Mouse (Mus musculus) lung, adult 2 months (tissue): ENCODE data around the gene Clec16a. TPM values are rescaled to one million over a fixed set of nuclear protein-coding genes. Genes with fewer than 3 reads are reported as not detected.
A peak's percentile ranks its signal among the peaks of the same experiment; 100 is the strongest.

Experiments used
- DNase-seq: peaks from one replicate; pipeline ENCODE4 v3.0.0; 2022
- H3K4me1 ChIP-seq: fragments of 200-500 bp; 2 replicates; pipeline ENCODE4 v1.6.1; 2011; ENCODE audit warnings: low read length; ENCODE audit not compliant: control insufficient read depth, insufficient read depth
- H3K4me3 ChIP-seq: fragments of 200-500 bp; replicated peaks from 2 replicates; pipeline ENCODE3; 2011; ENCODE audit warnings: low read depth, mild to moderate bottlenecking, control low read depth, low read length; ENCODE audit errors: extremely low read depth
- CTCF ChIP-seq: fragments of 200-500 bp; IDR thresholded peaks from 2 replicates; pipeline ENCODE4 v1.5.1; 2011; ENCODE audit warnings: mild to moderate bottlenecking, low read length, control low read depth; ENCODE audit not compliant: insufficient read depth
- POLR2A ChIP-seq: fragments of 200-500 bp; IDR thresholded peaks from 2 replicates; pipeline ENCODE4 v1.6.1; 2011; ENCODE audit warnings: low read depth, mild to moderate bottlenecking, control low read depth, low read length, borderline replicate concordance; ENCODE audit errors: extremely low read depth
- WGBS: fragments of 180-500 bp; shearing (Covaris S2); methylation state at CpG from one replicate; pipeline ENCODE4 v1.1.7; 2018; 5-methylcytosine and 5-hydroxymethylcytosine counted together
- polyA plus RNA-seq: library from polyadenylated mRNA; depleted of rRNA; stranded (reverse); fragments of >200 nt; gene quantifications from 2 replicates; pipeline ENCODE4 v1.2.3, GENCODE M21; 2012; rRNA removed

Gene Clec16a
- polyA plus RNA-seq: 12.7 and 18.3 TPM in 2 replicates

DNA sequence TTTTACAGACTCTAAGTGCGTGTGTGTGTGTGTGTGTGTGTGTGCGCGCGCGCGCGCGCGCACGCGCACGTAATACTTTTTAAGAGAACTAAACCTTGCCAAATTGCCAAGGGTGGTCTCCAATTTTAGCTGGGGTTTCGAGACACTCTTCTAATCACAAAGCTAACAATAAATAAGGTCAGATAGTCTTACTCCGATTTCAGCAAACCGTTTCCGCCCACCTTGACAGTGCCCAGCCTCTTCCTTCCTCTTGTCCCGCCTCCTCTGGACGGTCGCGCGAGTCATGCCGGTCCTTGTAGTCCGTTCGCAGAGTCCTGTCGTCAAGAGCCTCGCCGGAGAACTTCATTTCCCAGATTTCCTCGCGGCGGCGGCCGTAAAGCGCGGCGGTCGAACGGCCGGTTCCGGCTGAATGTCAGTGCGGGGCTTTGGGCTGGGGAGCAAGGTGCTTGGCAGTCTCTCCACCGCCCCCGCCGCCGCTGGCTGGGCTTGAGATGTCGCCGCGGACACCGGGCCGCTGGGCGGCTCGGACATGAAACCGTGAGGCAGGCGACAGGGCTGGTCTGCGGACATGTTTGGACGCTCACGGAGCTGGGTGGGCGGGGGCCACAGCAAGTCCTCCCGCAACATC, at the start of gene Clec16a:
Clec16a (plus strand) TSS at position 345 of the 628 bp plus-strand sequence.
- peak; percentile 96 for DNase-seq
- under 1% methylated on average over 58 of the region's 58 CpGs for WGBS
- Histone ChIP-seq H3K4me3 (peak within 1 kb of the TSS; percentile 91), H3K4me1 (peaks cover 10% of the 10 kb centered on the region)
- TF ChIP-seq CTCF (no peak), POLR2A (peak; percentile 41; the same call in 1 of the 2 replicates)

DNA sequence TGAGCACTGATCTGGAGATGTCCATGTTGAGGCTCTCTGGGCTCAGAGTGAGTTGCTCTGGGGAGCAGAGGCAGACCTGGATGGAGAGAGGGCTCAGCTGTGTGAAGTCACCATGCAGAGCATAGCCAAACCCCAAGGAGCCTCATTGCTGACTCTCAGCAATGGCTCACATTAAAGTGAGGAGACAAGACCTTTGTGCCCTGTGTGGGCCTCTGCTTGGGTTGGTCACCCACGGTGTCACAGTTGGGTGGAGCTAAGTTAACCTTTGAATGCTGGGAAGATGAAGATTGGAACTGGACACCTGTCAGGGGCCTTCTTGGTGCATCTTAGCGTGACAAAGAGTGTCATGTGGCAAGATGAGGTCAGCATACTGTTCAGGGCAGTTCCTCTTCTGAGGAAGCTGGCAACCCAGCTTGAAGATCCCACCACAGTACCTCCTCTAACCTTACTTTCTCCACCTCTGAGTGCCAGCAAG, 49.3 kb upstream of the Clec16a start:
- no peak for DNase-seq
- no peak overlapping the region for H3K4me3 ChIP-seq
- 49% methylated on average over 2 of the region's 2 CpGs for WGBS
- H3K4me1 ChIP-seq: no peaks in the 10 kb centered on the region; the same call in 1 of the 2 replicates
- TF ChIP-seq CTCF: no peak
- no peak for TF ChIP-seq POLR2A

DNA sequence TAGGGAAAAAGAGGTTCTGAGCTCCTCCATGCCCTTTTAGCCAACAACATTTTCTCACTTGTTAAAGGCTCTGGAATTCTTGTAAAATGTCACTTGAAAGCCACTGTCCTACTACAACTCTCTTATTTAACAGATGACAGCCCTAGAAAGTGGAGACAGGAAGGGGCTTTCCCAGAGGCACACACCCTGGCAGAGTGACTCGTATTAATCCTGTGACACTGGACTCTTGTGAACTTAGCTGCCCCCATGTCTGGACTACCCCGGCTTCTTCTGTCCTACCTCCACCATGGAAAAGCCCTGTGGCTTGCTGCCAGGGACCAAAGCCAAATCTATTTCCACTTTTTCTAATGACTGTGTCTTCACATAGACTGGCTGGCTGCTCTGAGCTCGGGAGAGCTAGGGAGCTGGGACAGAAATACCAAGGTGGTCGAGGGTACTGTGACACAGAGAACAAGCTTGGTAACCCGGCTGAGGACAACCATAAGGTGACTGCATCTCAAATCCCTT, 47.0 kb upstream of the Clec16a start:
- H3K4me1 ChIP-seq: no peaks in the 10 kb centered on the region; the same call in 1 of the 2 replicates
- TF ChIP-seq CTCF (no peak), POLR2A (no peak)
- WGBS: 34% methylated on average over 5 of the region's 5 CpGs
- H3K4me3 ChIP-seq: no peak overlapping the region
- no peak for DNase-seq

DNA sequence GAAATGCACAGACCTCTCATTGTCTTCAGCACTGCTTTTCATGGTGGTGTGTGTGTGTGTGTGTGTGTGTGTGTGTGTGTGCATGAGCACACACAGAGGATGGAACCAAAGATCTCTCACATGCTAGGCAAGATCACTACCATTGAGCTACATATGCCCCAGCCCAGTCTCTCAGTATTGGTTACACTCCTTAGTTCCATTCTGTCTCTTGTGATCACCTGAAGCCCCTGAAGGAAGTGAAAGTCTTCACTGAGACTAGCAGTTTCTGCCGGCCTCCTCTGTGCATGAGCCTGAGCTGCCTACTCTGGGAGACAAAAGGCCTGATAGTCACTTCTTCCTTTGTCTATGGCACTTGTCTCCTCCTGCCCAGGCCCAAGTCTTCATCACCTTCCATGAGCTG, 46.0 kb upstream of the Clec16a start:
- Histone ChIP-seq H3K4me3 (no peak overlapping the region), H3K4me1 (no peaks in the 10 kb centered on the region; the same call in 1 of the 2 replicates)
- DNase-seq: no peak
- TF ChIP-seq CTCF: no peak
- 43% methylated on average over 1 of the region's 1 CpGs for WGBS

DNA sequence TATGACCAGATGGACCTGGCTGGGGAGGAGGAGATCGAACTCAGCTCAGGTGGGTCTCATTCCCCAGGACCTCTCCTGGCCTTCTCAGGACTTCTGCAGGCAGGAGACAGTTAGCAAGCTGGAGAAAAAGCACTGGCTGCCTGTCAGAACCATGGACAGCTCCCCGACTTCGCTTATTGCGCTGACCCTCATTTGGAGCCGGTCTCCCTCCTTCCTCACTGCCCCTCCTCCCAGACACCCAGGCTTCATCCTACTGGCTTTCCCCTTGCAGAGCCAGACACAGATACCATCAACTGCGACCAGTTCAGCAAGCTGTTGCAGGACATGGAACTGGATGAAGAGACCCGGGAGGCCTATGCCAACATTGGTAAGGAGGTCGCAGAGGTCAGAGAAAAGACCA, 43.3 kb upstream of the Clec16a start:
- DNase-seq: peak; percentile 41
- 15% methylated on average over 8 of the region's 8 CpGs for WGBS
- no peak overlapping the region for H3K4me3 ChIP-seq
- no peaks in the 10 kb centered on the region; the same call in 1 of the 2 replicates for H3K4me1 ChIP-seq
- TF ChIP-seq POLR2A (no peak), CTCF (no peak)

DNA sequence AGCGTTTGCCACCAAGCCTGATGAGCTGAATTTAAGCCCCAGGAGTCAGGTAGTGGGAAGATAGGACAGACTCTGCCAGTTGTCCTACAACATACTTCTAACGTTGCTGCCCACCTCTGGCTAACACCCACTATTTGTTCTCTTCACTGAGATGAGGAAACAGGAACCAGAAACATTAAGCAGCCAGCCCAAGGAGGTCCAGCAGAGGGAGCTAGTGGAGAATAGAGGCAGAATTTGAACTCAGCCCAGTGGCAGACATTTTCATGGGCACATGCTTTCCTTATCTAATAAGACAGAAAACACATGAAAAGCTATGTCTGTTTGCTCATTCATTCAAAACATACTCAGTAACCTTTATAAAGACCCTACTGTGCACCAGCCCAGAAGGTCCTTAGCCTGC, 42.1 kb upstream of the Clec16a start:
- DNase-seq: no peak
- Histone ChIP-seq H3K4me3 (no peak overlapping the region), H3K4me1 (no peaks in the 10 kb centered on the region; the same call in 1 of the 2 replicates)
- TF ChIP-seq POLR2A: no peak
- no peak for TF ChIP-seq CTCF
- 68% methylated on average over 2 of the region's 2 CpGs for WGBS

DNA sequence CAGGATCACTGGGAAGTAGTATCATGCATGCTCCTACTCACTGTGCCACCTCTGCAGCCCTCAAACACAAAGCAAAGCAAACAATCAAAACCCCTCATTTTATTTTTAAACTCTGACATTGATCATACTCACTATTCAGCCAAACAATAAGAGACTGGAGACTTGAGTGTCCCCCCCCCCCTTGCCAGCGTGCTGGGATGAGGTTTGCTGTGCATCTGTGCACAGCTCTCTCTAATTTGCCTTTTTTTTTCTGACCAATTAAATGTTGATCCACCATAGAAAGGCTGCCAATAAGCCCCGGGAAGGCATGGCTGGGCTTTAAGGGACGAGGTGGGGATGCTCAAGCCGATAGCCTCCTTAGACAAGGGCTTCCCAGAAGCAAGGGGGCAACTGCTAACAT, 37.7 kb upstream of the Clec16a start:
- H3K4me1 ChIP-seq: no peaks in the 10 kb centered on the region
- no peak overlapping the region for H3K4me3 ChIP-seq
- WGBS: 72% methylated on average over 4 of the region's 4 CpGs
- no peak for DNase-seq
- TF ChIP-seq CTCF (no peak), POLR2A (no peak)

DNA sequence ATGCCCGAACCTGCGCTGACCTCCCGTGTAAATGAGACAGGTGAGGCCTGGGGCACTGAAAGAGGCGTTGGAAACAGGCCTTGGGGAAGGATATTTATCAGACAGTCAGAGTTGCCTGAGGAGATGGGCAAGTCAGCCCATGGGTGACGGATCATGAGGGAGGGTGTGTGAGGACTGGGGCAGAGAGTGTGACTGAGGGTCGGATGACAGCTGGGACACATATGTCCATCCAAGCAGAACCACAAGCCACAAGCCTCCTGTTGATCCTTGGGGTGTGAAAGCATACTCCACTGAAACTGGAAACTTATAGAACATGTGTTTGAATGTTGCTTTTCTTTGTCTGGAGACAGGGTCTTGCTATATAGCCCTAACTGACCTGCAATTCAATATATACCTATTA, 36.4 kb upstream of the Clec16a start:
- 61% methylated on average over 6 of the region's 6 CpGs for WGBS
- TF ChIP-seq CTCF (no peak), POLR2A (no peak)
- no peak for DNase-seq
- no peak overlapping the region for H3K4me3 ChIP-seq
- H3K4me1 ChIP-seq: no peaks in the 10 kb centered on the region

DNA sequence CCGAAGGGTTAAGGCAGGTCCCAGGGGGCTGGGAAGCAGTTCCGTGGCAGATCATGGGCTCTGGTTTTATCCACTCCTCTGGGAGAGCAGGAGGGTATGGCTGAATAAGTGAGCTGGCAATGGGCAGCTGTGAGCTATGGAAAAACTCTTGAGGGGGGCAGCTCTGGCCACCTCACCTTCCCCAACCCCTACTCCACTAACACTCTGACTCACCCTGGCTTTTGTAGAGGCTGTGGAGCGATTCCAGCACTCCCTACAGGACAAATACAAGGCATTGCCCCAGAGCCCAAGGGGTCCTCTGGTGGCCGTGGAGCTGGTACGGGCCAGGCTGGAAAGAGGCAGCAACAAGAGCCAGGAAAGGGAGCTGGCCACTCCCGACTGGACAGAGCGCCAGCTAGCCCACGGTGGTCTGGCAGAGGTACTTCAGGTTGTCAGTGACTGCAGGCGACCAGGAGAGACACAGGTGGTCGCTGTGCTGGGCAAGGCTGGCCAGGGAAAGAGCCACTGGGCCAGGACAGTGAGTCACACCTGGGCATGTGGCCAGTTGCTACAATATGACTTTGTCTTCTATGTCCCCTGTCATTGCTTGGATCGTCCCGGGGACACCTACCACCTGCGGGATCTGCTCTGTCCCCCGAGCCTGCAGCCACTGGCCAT, 34.5 kb upstream of the Clec16a start:
- Histone ChIP-seq H3K4me1 (no peaks in the 10 kb centered on the region), H3K4me3 (no peak overlapping the region)
- no peak for DNase-seq
- TF ChIP-seq CTCF (no peak), POLR2A (no peak)
- WGBS: 47% methylated on average over 14 of the region's 14 CpGs

DNA sequence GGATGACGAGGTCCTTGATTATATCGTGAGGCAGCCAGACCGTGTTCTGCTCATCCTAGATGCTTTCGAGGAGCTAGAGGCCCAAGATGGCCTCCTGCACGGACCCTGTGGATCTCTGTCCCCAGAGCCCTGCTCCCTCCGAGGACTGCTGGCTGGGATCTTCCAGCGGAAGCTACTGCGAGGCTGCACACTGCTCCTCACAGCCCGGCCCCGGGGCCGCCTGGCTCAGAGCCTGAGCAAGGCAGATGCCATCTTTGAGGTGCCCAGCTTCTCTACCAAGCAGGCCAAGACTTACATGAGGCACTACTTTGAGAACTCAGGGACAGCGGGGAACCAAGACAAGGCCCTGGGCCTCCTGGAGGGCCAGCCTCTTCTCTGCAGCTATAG, 34.0 kb upstream of the Clec16a start:
- 86% methylated on average over 12 of the region's 12 CpGs for WGBS
- DNase-seq: no peak
- TF ChIP-seq POLR2A (no peak), CTCF (no peak)
- no peak overlapping the region for H3K4me3 ChIP-seq
- H3K4me1 ChIP-seq: no peaks in the 10 kb centered on the region
